Mouse (Mus musculus): ENCODE results near the gene Zbtb16. TPM values are rescaled to one million over a fixed set of nuclear protein-coding genes. Genes with fewer than 3 reads are reported as not detected.

Gene Zbtb16
- polyA plus RNA-seq, 1 experiment = 1.8 TPM

GRCm38 (mm10) chr9:48675151-48675790, 160.8 kb downstream of the Zbtb16 start:
- TF ChIP-seq POLR2A (IDR thresholded peaks at IDR 0.05; ENCODE audit: low read depth, low read length) (no peak), CTCF (IDR thresholded peaks at IDR 0.05; ENCODE audit: extremely low read depth, insufficient read length, insufficient replicate concordance, low read depth, low read length) (no peak)

GRCm38 (mm10) chr9:48674359-48675015, 161.5 kb downstream of the Zbtb16 start:
- Histone ChIP-seq H3K27me3 (ENCODE audit: control insufficient read depth, insufficient read depth, low read length) (no peaks in the 10 kb centered on the region), H3K36me3 (ENCODE audit: control insufficient read depth, insufficient read depth, low read length) (no peaks in the 10 kb centered on the region), H3K27ac (ENCODE audit: insufficient read depth, low read depth, low read length) (no peak overlapping the region), H3K4me1 (ENCODE audit: control insufficient read depth, insufficient read depth, insufficient read length, low read length) (peaks cover 7% of the 10 kb centered on the region), H3K4me3 (ENCODE audit: low read depth, low read length) (no peak overlapping the region)
- 31% methylated on average over 11 of the region's 11 CpGs for WGBS
- TF ChIP-seq POLR2A (IDR thresholded peaks at IDR 0.05; ENCODE audit: low read depth, low read length) (no peak), CTCF (IDR thresholded peaks at IDR 0.05; ENCODE audit: extremely low read depth, insufficient read length, insufficient replicate concordance, low read depth, low read length) (no peak)

More at GRCm38 (mm10) chr9:48675151-48675790, 160.8 kb downstream of the Zbtb16 start:
- WGBS = 36% methylated on average over 11 of the region's 11 CpGs
- peaks cover 7% of the 10 kb centered on the region for H3K4me1 ChIP-seq (ENCODE audit: control insufficient read depth, insufficient read depth, insufficient read length, low read length)
- no peaks in the 10 kb centered on the region for H3K36me3 ChIP-seq (ENCODE audit: control insufficient read depth, insufficient read depth, low read length)
- H3K27me3 ChIP-seq (ENCODE audit: control insufficient read depth, insufficient read depth, low read length) = no peaks in the 10 kb centered on the region
- no peak overlapping the region for H3K4me3 ChIP-seq (ENCODE audit: low read depth, low read length)
- H3K27ac ChIP-seq (ENCODE audit: insufficient read depth, low read depth, low read length) = no peak overlapping the region

GRCm38 (mm10) chr9:48673804-48674203, 162.2 kb downstream of the Zbtb16 start:
- Histone ChIP-seq H3K36me3 (ENCODE audit: control insufficient read depth, insufficient read depth, low read length) (no peaks in the 10 kb centered on the region), H3K4me1 (ENCODE audit: control insufficient read depth, insufficient read depth, insufficient read length, low read length) (peaks cover 4% of the 10 kb centered on the region), H3K27me3 (ENCODE audit: control insufficient read depth, insufficient read depth, low read length) (no peaks in the 10 kb centered on the region), H3K27ac (ENCODE audit: insufficient read depth, low read depth, low read length) (no peak overlapping the region), H3K4me3 (ENCODE audit: low read depth, low read length) (no peak overlapping the region)
- no peak for TF ChIP-seq CTCF (IDR thresholded peaks at IDR 0.05; ENCODE audit: extremely low read depth, insufficient read length, insufficient replicate concordance, low read depth, low read length)
- TF ChIP-seq POLR2A (IDR thresholded peaks at IDR 0.05; ENCODE audit: low read depth, low read length) = no peak
- WGBS = 85% methylated on average over 5 of the region's 5 CpGs

- Histone ChIP-seq H3K4me3 (ENCODE audit: low read depth, low read length) (no peak overlapping the region), H3K36me3 (ENCODE audit: control insufficient read depth, insufficient read depth, low read length) (no peaks in the 10 kb centered on the region), H3K27me3 (ENCODE audit: control insufficient read depth, insufficient read depth, low read length) (no peaks in the 10 kb centered on the region), H3K27ac (ENCODE audit: insufficient read depth, low read depth, low read length) (no peak overlapping the region), H3K4me1 (ENCODE audit: control insufficient read depth, insufficient read depth, insufficient read length, low read length) (peaks cover 4% of the 10 kb centered on the region; the same call in 1 of the 2 replicates)
- TF ChIP-seq POLR2A (IDR thresholded peaks at IDR 0.05; ENCODE audit: low read depth, low read length) (no peak), CTCF (IDR thresholded peaks at IDR 0.05; ENCODE audit: extremely low read depth, insufficient read length, insufficient replicate concordance, low read depth, low read length) (no peak)
- WGBS = 79% methylated on average over 6 of the region's 6 CpGs
Measured at GRCm38 (mm10) chr9:48673213-48673612, 162.8 kb downstream of the Zbtb16 start.

- H3K36me3 ChIP-seq (ENCODE audit: control insufficient read depth, insufficient read depth, low read length) = no peaks in the 10 kb centered on the region
- no peak overlapping the region for H3K27ac ChIP-seq (ENCODE audit: insufficient read depth, low read depth, low read length)
- no peaks in the 10 kb centered on the region for H3K27me3 ChIP-seq (ENCODE audit: control insufficient read depth, insufficient read depth, low read length)
- H3K4me3 ChIP-seq (ENCODE audit: low read depth, low read length) = no peak overlapping the region
- peaks cover 4% of the 10 kb centered on the region; the same call in 1 of the 2 replicates for H3K4me1 ChIP-seq (ENCODE audit: control insufficient read depth, insufficient read depth, insufficient read length, low read length)
- TF ChIP-seq POLR2A (IDR thresholded peaks at IDR 0.05; ENCODE audit: low read depth, low read length) = no peak
- no peak for TF ChIP-seq CTCF (IDR thresholded peaks at IDR 0.05; ENCODE audit: extremely low read depth, insufficient read length, insufficient replicate concordance, low read depth, low read length)
Measured at GRCm38 (mm10) chr9:48671841-48672240, 164.2 kb downstream of the Zbtb16 start.

GRCm38 (mm10) chr9:48670156-48670555, 165.9 kb downstream of the Zbtb16 start:
- Histone ChIP-seq H3K36me3 (ENCODE audit: control insufficient read depth, insufficient read depth, low read length) (no peaks in the 10 kb centered on the region), H3K4me3 (ENCODE audit: low read depth, low read length) (no peak overlapping the region), H3K4me1 (ENCODE audit: control insufficient read depth, insufficient read depth, insufficient read length, low read length) (peaks cover under 1% of the 10 kb centered on the region; the same call in 1 of the 2 replicates), H3K27me3 (ENCODE audit: control insufficient read depth, insufficient read depth, low read length) (no peaks in the 10 kb centered on the region), H3K27ac (ENCODE audit: insufficient read depth, low read depth, low read length) (no peak overlapping the region)
- TF ChIP-seq CTCF (IDR thresholded peaks at IDR 0.05; ENCODE audit: extremely low read depth, insufficient read length, insufficient replicate concordance, low read depth, low read length) = no peak
- 81% methylated on average over 13 of the region's 13 CpGs for WGBS

- no peak for TF ChIP-seq POLR2A (IDR thresholded peaks at IDR 0.05; ENCODE audit: low read depth, low read length)
- TF ChIP-seq CTCF (IDR thresholded peaks at IDR 0.05; ENCODE audit: extremely low read depth, insufficient read length, insufficient replicate concordance, low read depth, low read length) = no peak
- Histone ChIP-seq H3K36me3 (ENCODE audit: control insufficient read depth, insufficient read depth, low read length) (no peaks in the 10 kb centered on the region), H3K27ac (ENCODE audit: insufficient read depth, low read depth, low read length) (no peak overlapping the region), H3K4me3 (ENCODE audit: low read depth, low read length) (no peak overlapping the region), H3K4me1 (ENCODE audit: control insufficient read depth, insufficient read depth, insufficient read length, low read length) (no peaks in the 10 kb centered on the region), H3K27me3 (ENCODE audit: control insufficient read depth, insufficient read depth, low read length) (no peaks in the 10 kb centered on the region)
- WGBS = 86% methylated on average over 10 of the region's 10 CpGs
Measured at GRCm38 (mm10) chr9:48669672-48670071, 166.3 kb downstream of the Zbtb16 start.
